Mouse (Mus musculus) right cerebral cortex, postnatal 14 days (tissue): ENCODE results near the gene Marcksl1.
"Not testable (repeated sequence)": the region's sequence is repeated elsewhere in the genome, so short reads cannot be mapped to it uniquely, and the experiment has no call there.

Experiments used
- DNase-seq: peaks from one replicate; pipeline ENCODE4 v3.0.0; 2022

The Marcksl1 gene

GRCm38 (mm10) chr4:129510723-129511412 is 2.5 kb upstream of the Marcksl1 start:
- no peak for DNase-seq

GRCm38 (mm10) chr4:129511413-129512096 is 1.8 kb upstream of the Marcksl1 start:
- DNase-seq, result no peak

DNA sequence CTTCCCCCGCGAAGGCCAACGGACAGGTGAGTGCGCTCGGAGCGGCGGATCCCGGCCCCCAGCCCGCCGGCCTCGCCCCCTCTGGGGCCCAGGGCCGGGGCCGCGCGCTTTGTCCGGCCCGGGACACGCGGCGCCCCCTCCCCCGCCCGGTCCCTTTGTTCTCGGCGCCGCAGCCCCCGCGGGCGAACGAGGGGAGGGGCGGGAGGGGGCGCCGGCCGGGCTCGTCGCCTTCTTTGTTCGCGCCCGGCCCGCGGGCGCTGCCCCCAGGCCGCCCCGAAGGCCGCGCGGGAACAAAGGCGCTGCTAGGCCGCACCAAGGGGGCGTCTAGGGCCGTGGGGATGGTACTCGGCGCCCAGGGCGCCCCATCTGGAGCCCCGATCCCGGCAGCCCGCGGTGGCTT is 510 bp downstream of the Marcksl1 start:
- peak; percentile 40 for DNase-seq

GRCm38 (mm10) chr4:129514300-129514898 is 1.0 kb downstream of the Marcksl1 start:
- DNase-seq, result peak; percentile 82

DNA sequence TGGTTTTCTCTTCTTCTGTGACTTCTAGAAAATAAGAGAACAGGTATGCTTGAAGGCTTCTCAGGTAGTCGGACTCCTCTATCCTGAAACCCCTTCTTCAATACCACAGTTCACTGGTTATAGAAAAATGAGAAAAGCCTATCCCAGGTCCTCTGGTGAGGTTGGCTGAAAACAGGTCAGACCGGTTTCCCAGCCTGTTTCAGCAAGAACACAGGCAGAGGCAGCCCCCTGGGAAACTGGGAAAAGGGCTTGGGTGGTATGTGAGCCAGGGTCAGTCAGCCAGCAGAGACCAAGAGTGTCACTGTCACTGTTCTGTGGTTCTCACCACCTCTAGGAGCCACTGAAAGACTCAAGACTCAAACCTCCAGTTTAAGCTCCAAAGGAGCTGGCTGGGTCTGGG is 3.5 kb downstream of the Marcksl1 start:
- no peak for DNase-seq

GRCm38 (mm10) chr4:129518519-129518918 is 5.1 kb downstream of the Marcksl1 start:
- DNase-seq, result no peak

GRCm38 (mm10) chr4:129525338-129525737 is 12.0 kb downstream of the Marcksl1 start:
- no peak for DNase-seq

- DNase-seq, result no peak
Observed at GRCm38 (mm10) chr4:129525889-129526288, 12.5 kb downstream of the Marcksl1 start.

DNA sequence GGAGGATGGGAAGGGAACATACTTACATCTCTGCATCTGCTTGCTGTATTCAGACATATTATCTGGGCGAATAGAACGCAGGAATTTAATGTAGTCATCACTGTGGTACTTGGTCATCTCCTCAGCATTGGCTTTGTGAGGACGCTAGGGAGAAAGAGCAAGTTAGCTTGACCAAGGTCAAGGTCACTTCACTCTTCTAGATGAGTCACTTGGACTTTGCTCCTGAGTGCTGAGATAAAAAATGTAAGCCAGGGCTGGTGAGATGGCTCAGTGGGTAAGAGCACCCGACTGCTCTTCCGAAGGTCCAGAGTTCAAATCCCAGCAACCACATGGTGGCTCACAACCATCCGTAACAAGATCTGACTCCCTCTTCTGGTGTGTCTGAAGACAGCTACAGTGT is 15.5 kb downstream of the Marcksl1 start:
- not testable (repeated sequence) for DNase-seq

DNA sequence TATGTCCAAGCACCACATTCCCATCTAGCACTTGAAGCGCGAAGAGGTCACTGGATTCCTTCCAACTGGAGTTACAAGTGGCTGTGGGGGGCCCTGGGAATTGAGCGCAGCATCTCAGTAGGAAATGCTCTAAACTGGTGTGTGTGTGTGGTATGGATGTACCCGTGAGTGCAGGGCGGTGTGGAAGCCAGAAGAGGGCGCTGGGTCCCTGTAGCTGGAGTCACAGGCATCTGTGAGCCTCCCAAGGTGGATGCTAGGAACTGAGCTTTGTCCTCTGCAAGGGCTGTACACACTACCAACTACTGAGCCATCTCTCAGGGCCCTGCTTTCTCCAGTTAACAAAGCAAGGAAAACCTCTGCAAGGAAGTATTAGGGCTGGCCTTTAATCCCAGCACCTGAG is 26.6 kb downstream of the Marcksl1 start:
- no peak for DNase-seq

- no peak for DNase-seq
Observed at GRCm38 (mm10) chr4:129541868-129542591, 28.6 kb downstream of the Marcksl1 start.

DNA sequence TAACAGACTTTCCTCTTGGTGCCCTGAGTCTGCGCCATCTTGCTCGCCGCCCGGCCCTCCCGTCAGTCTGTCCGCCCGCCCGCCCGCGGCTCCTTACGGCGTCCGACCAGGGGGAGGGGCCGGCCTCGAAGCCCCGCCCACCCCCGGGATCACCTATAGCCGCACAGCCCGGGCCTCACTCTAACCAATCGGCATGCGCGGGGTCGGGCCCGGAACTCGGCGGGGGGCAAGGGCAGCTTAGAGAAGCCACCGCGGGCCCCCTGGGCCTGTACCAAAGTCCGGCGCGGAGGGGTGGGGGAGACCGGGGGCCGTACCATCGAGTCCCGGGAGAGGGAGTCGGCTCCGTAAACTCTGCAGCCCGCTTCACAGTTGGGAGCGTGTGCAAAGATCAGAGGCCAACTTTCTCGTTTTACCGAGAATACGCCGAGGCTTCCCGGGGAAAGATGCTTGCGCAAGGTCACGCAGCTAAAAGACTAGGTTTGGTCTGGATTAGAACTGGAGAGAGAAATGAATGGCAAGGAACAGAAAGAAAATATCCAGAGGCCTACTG is 29.3 kb downstream of the Marcksl1 start, which contains the start of gene Hdac1:
TSS of gene Hdac1 (minus strand) at position 122 of the 550 bp plus-strand sequence.
- DNase-seq, result peak; percentile 97

DNA sequence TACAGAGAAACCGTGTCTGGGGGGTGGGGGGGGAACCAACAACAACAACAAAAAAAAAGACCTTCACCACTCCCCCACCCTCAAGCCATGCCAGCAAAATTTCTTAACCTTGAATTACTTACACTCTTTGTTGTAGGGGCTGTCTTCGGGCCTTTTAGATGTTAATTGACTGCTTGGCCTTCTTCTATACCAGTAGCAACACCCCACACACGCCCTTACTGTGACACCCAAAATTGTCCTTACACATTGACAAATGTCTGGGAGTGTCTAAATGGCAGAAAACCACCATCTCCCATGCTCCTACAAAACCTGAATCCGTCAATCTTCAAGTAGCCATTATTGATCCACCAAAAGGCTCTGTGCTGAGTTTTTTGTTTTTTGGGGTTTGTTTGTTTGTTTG is 30.7 kb downstream of the Marcksl1 start:
- DNase-seq, result no peak

DNA sequence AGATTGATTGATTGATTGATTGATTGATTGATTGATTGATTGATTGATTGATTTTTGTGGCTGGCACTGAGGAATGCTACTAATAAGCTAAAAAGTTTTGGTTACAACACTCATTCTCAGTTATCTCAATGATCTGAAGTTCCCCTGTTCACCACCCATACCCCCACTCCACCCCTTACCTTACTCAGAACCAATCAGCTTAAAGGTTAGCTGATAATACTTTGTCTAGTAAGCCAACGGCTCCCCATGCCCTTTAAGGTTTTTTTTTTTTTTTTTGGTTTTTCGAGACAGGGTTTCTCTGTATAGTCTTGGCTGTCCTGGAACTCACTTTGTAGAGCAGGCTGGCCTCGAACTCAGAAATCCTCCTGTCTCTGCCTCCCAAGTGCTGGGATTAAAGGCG is 34.2 kb downstream of the Marcksl1 start:
- not testable (repeated sequence) for DNase-seq

DNA sequence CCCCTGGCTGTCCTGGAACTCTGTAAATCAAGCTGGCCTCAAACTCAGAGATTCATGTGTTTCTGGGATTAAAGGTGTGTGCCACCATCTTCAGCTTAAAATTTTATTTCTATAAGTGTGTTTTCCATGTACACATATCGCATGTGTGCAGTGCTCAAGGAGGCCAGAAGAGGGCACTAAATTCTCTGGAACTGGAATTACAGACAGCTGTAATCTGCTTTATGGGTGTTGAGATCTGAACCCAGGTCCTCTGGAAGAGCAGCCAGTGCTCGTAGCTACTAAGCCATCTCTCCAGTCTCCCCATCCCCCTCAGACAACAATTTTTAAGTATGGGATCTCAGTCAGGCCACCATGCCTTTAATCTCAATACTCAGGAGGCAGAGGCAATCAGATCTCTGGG is 35.9 kb downstream of the Marcksl1 start:
- DNase-seq, result peak; percentile 18

GRCm38 (mm10) chr4:129550295-129550694 is 36.9 kb downstream of the Marcksl1 start:
- no peak for DNase-seq

DNA sequence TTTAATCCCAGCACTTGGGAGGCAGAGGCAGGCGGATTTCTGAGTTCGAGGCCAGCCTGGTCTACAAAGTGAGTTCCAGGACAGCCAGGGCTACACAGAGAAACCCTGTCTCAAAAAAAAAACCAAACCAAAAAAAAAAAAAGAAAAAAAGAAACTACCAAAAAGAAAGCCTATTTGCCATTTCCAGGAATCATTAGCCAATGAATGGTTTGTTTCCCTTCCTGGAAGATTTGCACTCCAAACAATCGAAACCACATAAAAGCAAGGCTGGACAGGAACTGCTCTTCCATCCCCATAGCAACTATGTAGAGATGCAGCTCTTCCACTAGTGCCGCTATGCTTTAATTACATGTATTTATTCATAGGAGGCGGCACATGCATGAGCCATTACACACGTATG is 41.1 kb downstream of the Marcksl1 start:
- DNase-seq, result not testable (repeated sequence)

DNA sequence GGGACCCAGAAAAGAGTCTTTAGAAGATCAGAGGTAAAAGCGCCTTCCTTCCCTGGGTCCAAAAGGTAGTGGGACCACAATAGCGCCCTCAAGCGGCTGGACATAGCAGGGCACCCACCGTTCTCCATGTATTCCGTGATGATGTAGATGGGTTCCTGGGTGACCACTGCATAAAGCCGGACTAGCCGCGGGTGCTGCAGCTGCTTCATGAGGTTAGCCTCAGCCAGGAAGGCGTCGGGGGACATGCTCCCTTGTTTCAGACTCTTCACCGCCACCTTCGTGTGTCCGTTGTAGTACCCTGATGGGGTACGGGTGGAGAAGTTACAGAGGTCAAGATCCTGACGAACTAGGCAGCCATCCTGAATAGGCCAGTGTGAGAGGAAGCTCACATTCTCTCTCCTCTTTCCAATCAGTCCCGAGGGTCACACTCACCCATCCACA is 42.1 kb downstream of the Marcksl1 start:
- peak; percentile 55 for DNase-seq

GRCm38 (mm10) chr4:129555862-129556531 is 42.6 kb downstream of the Marcksl1 start:
- no peak for DNase-seq

DNA sequence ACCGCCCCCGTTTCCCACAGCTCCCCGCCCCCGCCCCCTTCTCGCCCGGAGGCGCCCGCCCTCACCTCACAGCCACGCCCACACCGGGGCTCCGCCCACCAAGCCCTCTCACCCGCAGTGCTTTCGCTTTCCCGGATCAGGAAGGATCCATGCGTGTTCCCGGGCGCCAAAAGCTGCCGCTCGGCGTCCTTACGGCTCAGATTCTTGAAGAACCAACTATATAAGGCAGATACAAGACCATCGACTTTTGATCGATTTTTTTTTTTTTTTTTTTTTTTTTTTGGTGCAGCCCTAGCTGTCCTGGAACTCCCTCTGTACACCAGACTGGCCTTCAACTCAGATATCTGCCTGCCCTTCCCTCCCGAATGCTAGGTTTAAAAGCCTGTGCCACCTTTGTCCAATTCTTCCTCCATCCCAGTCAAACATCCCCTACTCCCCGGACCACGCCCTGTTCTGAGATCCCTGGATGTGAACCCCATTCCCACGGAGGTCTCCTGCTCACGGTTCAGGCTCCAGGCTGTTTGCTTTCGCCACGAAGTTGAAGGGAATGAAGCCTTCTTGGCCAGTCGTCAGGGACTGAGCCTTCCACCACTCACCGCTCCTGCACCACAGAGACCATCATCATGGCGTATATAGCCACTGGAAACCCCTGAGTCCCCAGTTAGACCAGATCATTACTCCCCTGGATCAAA is 43.3 kb downstream of the Marcksl1 start:
- DNase-seq, result peak; percentile 81

GRCm38 (mm10) chr4:129557256-129557808 is 44.0 kb downstream of the Marcksl1 start:
- DNase-seq, result no peak
